In the genomic region with DNA sequence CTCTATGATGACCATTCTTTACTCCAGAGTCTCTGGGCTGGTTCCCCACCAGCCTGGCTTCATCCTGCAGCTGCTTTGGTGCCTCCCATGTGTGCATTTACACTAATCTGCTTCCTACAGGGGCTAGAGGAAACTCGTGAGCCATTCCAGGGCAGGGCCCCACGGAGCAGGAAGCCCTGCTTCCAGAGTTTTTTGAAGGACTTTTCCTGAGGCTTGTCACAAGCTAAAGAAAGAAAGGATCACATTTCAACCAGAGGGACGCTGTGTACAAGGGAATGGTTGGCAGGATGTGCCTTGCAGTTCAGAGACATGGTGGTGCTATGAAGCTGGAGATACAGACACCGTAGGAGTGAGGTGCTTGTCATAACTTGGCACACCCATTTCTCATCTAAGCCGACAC, we compare ENCODE assay signal across 9 mouse cellular contexts. TPM values are rescaled to one million over a fixed set of nuclear protein-coding genes. Genes with fewer than 3 reads are reported as not detected.
A peak's percentile ranks its signal among the peaks of the same experiment; 100 is the strongest.
DNase-seq lines count a peak whose midpoint lies in the region; ATAC-seq and TF ChIP-seq lines count a peak whose summit lies in the region.
"Had no signal": no experiment of that assay in that cellular context is flagged by ENCODE, and none has a peak within 500 bp of the region (broad histone marks: within the 10 kb centered on the region; RNA-seq: fewer than 3 reads in every experiment).

No protein-coding gene starts in this region.

- no peak overlapping the region for H3K4me2 ChIP-seq in lung, embryonic 14.5 days
- H3K4me2 ChIP-seq in intestine, embryonic 15.5 days (replicated peaks) = no peak overlapping the region
- H3K4me2 ChIP-seq: neural tube, embryonic 12.5 days had no signal

- ATAC-seq in lung, embryonic 14.5 days (ENCODE audit: insufficient read depth) = peak; percentile 85
- peak; percentile 20; the same call in 1 of the 2 replicates for ATAC-seq in intestine, embryonic 15.5 days

- no peaks in the 10 kb centered on the region for H3K9me3 ChIP-seq in lung, embryonic 14.5 days (ENCODE audit: low read depth, low read length)
- no peaks in the 10 kb centered on the region for H3K9me3 ChIP-seq in heart, embryonic 10.5 days
- H3K9me3 ChIP-seq in intestine, embryonic 15.5 days = no peaks in the 10 kb centered on the region

- 29% methylated on average over 5 of the region's 5 CpGs for WGBS in lung, embryonic 14.5 days
- 28% methylated on average over 5 of the region's 5 CpGs for WGBS in heart, embryonic 10.5 days
- WGBS in intestine, embryonic 15.5 days = 31% methylated on average over 5 of the region's 5 CpGs

- no peaks in the 10 kb centered on the region for H3K4me1 ChIP-seq in lung, embryonic 14.5 days (ENCODE audit: insufficient read depth)
- peaks cover 13% of the 10 kb centered on the region for H3K4me1 ChIP-seq in heart, embryonic 10.5 days
- H3K4me1 ChIP-seq in intestine, embryonic 15.5 days (replicated peaks) = 0 out of 2 replicates have a peak, but pooled peaks cover 3% of the 10 kb centered on the region
- H3K4me1 ChIP-seq: neural tube, embryonic 12.5 days had no signal

- H3K27me3 ChIP-seq in lung, embryonic 14.5 days (ENCODE audit: insufficient read depth, low read length) = no peaks in the 10 kb centered on the region
- H3K27me3 ChIP-seq in heart, embryonic 10.5 days (ENCODE audit: insufficient read depth, poor library complexity, severe bottlenecking) = no peaks in the 10 kb centered on the region
- H3K27me3 ChIP-seq in intestine, embryonic 15.5 days (replicated peaks) = no peaks in the 10 kb centered on the region
- H3K27me3 ChIP-seq: neural tube, embryonic 12.5 days had no signal

- no peak overlapping the region for H3K9ac ChIP-seq in lung, embryonic 14.5 days
- H3K9ac ChIP-seq in intestine, embryonic 15.5 days = no peak overlapping the region
- H3K9ac ChIP-seq: neural tube, embryonic 12.5 days had no signal

- peak overlapping the region; percentile 10; the same call in 1 of the 2 replicates for H3K27ac ChIP-seq in lung, embryonic 14.5 days (ENCODE audit: low read depth)
- H3K27ac ChIP-seq in heart, embryonic 10.5 days = peak overlapping the region; percentile 54
- 0 out of 2 replicates have a peak overlapping the region, but pooled peaks have one; percentile 6 for H3K27ac ChIP-seq in intestine, embryonic 15.5 days
- H3K27ac ChIP-seq: neural tube, embryonic 12.5 days had no signal

- no peak for TF ChIP-seq CTCF in lung, embryonic 14.5 days (IDR thresholded peaks at IDR 0.05; ENCODE audit: low read depth)

- H3K36me3 ChIP-seq in lung, embryonic 14.5 days (ENCODE audit: insufficient read depth) = no peaks in the 10 kb centered on the region
- H3K36me3 ChIP-seq in heart, embryonic 10.5 days = peaks cover 18% of the 10 kb centered on the region
- H3K36me3 ChIP-seq in intestine, embryonic 15.5 days = no peaks in the 10 kb centered on the region; the same call in 1 of the 2 replicates

- H3K4me3 ChIP-seq in lung, embryonic 14.5 days (ENCODE audit: low read depth, low read length) = no peak overlapping the region
- no peak overlapping the region for H3K4me3 ChIP-seq in heart, embryonic 10.5 days
- H3K4me3 ChIP-seq in intestine, embryonic 15.5 days (replicated peaks) = no peak overlapping the region
- H3K4me3 ChIP-seq: neural tube, embryonic 12.5 days had no signal

- peak; percentile 64 for DNase-seq in lung, embryonic 14.5 days
- DNase-seq in lung, postnatal 14 days = no peak
- no peak for DNase-seq in heart, embryonic 10.5 days (ENCODE audit: low spot score)
- peak; percentile 18 for DNase-seq in lung, postnatal 36 days
- DNase-seq in yolk sac, embryonic 10.5 days (ENCODE audit: low spot score) = no peak
- DNase-seq in frontal cortex, postnatal 36 days (ENCODE audit: low spot score in 2 of 2) = no peak
- no peak for DNase-seq in spleen, postnatal 14 days (ENCODE audit: low spot score in 2 of 2)

RNA-seq across cellular contexts. Expression of gene Prom1, which starts 14.8 kb away (rescaled TPM):
- 58.0 and 60.1 TPM in 2 replicates for polyA plus RNA-seq in lung, embryonic 14.5 days (2014; fragmentation: Nextera tagmentation; extraction: Ambion mirVana)
- polyA plus RNA-seq in heart, embryonic 10.5 days (2016; fragmentation: Nextera tagmentation; extraction: Ambion mirVana) = 18.6 and 32.5 TPM in 2 replicates
- polyA plus RNA-seq in intestine, embryonic 15.5 days (2015; fragmentation: Nextera tagmentation; extraction: Ambion mirVana) = 38.2 and 39.6 TPM in 2 replicates

Comparison
In these comparisons a context has a peak if more than half of its experiments do, and no peak if none do; other contexts are left out.
1. DNase-seq: peak in lung, embryonic 14.5 days (single experiment) and lung, postnatal 36 days (single experiment); none in lung, postnatal 14 days (single experiment), heart, embryonic 10.5 days (single experiment), yolk sac, embryonic 10.5 days (single experiment), frontal cortex, postnatal 36 days (0 of 2) and spleen, postnatal 14 days (0 of 2).
2. Peak in every context shown above with its lines, with median percentiles within 50 percentile points of each other: H3K27ac ChIP-seq.